Mouse (Mus musculus): ENCODE results near the gene Mipep. TPM values are rescaled to one million over a fixed set of nuclear protein-coding genes. Genes with fewer than 3 reads are reported as not detected.

Mipep gene
- polyA plus RNA-seq, 1 experiment from 2014 or later, result 20.3 TPM

DNA sequence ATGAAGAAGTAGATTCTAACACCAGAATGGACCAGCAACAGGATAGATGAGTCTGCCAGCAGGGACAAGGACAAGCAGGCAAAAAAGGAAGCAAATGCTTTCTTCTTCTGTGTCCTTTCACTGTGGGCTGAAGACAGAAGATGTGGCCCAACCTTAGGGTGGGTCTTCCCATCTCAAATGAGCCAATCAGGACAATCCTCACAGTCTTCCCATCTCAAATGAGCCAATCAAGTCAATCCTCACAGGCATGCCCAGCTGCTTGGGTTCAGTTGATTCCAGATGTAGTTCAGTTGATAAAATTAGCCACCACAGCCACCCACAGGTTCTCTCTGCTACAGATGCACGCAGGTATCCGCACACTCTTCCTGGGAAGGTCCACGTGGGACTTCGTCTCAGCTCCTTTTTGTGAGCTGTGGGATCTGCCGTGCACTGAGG, 6.9 kb upstream of the Mipep start:
- WGBS, result 92% methylated on average over 5 of the region's 5 CpGs
- no peak for ATAC-seq
- H3K4me2 ChIP-seq (ENCODE audit: low read length), result no peak overlapping the region
- H3K9me3 ChIP-seq (replicated peaks; ENCODE audit: control insufficient read depth, low read length, poor library complexity, severe bottlenecking), result no peaks in the 10 kb centered on the region
- H3K4me3 ChIP-seq (ENCODE audit: low read depth, low read length), result no peak overlapping the region
- H3K4me1 ChIP-seq (ENCODE audit: control insufficient read depth, insufficient read depth, low read length), result no peaks in the 10 kb centered on the region
- no peak overlapping the region for H3K9ac ChIP-seq (ENCODE audit: low read depth, low read length)
- H3K27me3 ChIP-seq (ENCODE audit: control insufficient read depth, insufficient read depth, low read depth, low read length), result no peaks in the 10 kb centered on the region
- no peak overlapping the region for H3K27ac ChIP-seq (ENCODE audit: low read length)
- H3K36me3 ChIP-seq (ENCODE audit: control insufficient read depth, insufficient read depth, low read length), result no peaks in the 10 kb centered on the region

DNA sequence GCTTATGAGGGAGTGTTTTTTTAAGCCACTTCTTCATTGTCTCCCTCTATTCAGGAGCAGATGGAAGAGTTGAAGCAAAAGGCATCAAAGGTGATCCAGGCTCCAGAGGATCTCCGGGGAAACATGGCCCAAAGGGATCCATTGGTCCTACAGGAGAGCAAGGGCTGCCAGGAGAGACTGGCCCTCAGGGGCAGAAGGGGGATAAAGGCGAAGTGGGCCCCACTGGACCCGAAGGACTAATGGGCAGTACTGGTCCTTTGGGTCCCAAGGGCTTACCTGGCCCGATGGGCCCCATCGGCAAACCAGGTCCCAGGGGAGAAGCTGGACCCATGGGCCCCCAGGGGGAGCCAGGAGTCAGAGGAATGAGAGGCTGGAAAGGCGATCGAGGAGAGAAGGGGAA, 5.2 kb upstream of the Mipep start:
- H3K9ac ChIP-seq (ENCODE audit: low read depth, low read length), result no peak overlapping the region
- no peaks in the 10 kb centered on the region for H3K9me3 ChIP-seq (replicated peaks; ENCODE audit: control insufficient read depth, low read length, poor library complexity, severe bottlenecking)
- H3K27ac ChIP-seq (ENCODE audit: low read length), result no peak overlapping the region
- H3K4me3 ChIP-seq (ENCODE audit: low read depth, low read length), result no peak overlapping the region
- no peaks in the 10 kb centered on the region for H3K4me1 ChIP-seq (ENCODE audit: control insufficient read depth, insufficient read depth, low read length)
- no peaks in the 10 kb centered on the region for H3K27me3 ChIP-seq (ENCODE audit: control insufficient read depth, insufficient read depth, low read depth, low read length)
- no peak overlapping the region for H3K4me2 ChIP-seq (ENCODE audit: low read length)
- H3K36me3 ChIP-seq (ENCODE audit: control insufficient read depth, insufficient read depth, low read length), result no peaks in the 10 kb centered on the region
- no peak for ATAC-seq
- 93% methylated on average over 7 of the region's 7 CpGs for WGBS

DNA sequence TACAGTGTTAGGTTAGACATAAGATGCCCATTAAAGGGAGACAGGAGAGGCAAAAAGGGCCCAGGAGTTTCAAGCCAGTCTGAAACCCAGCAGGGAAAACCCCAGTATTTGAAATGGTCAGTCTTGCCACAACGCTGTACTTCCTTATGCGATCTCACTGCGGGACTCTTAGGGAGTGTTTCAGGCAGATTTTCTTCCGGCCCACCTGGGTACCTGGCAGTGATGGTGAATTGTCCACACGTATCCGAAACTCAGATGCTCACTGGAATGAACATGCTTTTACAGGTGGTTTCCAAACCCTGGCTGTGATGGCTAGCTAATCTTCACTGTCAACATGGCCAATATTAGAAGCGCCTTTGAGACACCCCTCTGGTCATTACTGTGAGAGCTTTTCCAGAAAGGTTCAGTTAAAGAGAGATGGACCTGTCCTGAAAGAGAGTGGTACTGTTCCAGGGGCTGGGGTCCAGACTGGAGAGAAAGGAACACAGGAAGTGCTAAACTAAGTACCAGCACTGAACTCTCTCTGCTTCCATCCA, 2.2 kb upstream of the Mipep start:
- H3K9ac ChIP-seq (ENCODE audit: low read depth, low read length), result no peak overlapping the region
- no peak for ATAC-seq
- H3K4me3 ChIP-seq (ENCODE audit: low read depth, low read length), result no peak overlapping the region
- no peaks in the 10 kb centered on the region for H3K27me3 ChIP-seq (ENCODE audit: control insufficient read depth, insufficient read depth, low read depth, low read length)
- H3K27ac ChIP-seq (ENCODE audit: low read length), result no peak overlapping the region
- no peaks in the 10 kb centered on the region for H3K9me3 ChIP-seq (replicated peaks; ENCODE audit: control insufficient read depth, low read length, poor library complexity, severe bottlenecking)
- no peak overlapping the region for H3K4me2 ChIP-seq (ENCODE audit: low read length)
- WGBS, result 49% methylated on average over 7 of the region's 7 CpGs
- H3K36me3 ChIP-seq (ENCODE audit: control insufficient read depth, insufficient read depth, low read length), result no peaks in the 10 kb centered on the region
- peaks cover 9% of the 10 kb centered on the region for H3K4me1 ChIP-seq (ENCODE audit: control insufficient read depth, insufficient read depth, low read length)

DNA sequence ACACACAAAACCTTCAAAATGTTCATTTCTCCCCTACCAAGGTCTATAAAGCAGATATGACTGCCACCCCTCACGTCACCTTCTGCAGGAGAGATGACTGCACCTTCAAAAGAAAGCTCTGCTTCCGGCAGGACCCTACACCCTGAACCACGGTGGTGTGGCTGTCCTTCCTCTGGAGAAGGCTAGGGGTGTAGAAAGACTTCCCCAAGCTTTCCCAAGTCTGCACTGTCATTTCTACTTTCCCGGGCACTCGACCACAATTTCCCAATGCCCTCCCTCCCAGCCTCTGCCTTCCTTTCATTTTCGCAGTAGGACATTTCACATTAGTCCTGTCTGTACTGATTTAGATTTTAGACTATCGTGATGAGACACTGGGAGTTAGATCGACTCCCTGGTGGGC, 1.2 kb upstream of the Mipep start:
- ATAC-seq, result no peak
- Histone ChIP-seq H3K9ac (ENCODE audit: low read depth, low read length) (no peak overlapping the region), H3K4me2 (ENCODE audit: low read length) (no peak overlapping the region), H3K9me3 (replicated peaks; ENCODE audit: control insufficient read depth, low read length, poor library complexity, severe bottlenecking) (no peaks in the 10 kb centered on the region), H3K4me3 (ENCODE audit: low read depth, low read length) (no peak overlapping the region), H3K27me3 (ENCODE audit: control insufficient read depth, insufficient read depth, low read depth, low read length) (no peaks in the 10 kb centered on the region), H3K36me3 (ENCODE audit: control insufficient read depth, insufficient read depth, low read length) (0 out of 2 replicates have a peak, but pooled peaks cover 2% of the 10 kb centered on the region), H3K27ac (ENCODE audit: low read length) (no peak overlapping the region), H3K4me1 (ENCODE audit: control insufficient read depth, insufficient read depth, low read length) (peaks cover 9% of the 10 kb centered on the region)
- WGBS, result 54% methylated on average over 8 of the region's 8 CpGs

DNA sequence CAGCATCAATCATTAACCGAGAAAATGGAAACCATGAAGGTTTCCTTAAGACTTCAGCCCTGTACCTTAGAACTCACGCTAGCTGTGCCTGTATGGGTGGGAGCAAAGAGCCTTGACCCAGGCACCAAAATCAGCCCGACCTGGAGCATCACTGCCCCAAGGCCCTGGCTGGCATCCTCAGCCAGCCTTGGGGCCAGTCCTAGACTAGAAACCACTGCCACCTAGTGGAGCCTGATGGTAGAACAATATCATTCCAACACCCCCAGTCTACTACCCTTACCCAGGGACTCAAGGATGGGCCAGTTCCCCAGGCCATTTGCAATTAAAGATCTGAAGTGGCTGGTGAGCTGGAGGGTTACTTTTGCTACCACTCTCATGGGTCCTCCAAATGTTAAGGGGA, 5.7 kb downstream of the Mipep start:
- 29% methylated on average over 3 of the region's 3 CpGs for WGBS
- no peak for ATAC-seq
- Histone ChIP-seq H3K4me1 (ENCODE audit: control insufficient read depth, insufficient read depth, low read length) (peaks cover 8% of the 10 kb centered on the region), H3K9me3 (replicated peaks; ENCODE audit: control insufficient read depth, low read length, poor library complexity, severe bottlenecking) (no peaks in the 10 kb centered on the region), H3K27ac (ENCODE audit: low read length) (no peak overlapping the region), H3K4me2 (ENCODE audit: low read length) (no peak overlapping the region), H3K9ac (ENCODE audit: low read depth, low read length) (no peak overlapping the region), H3K4me3 (ENCODE audit: low read depth, low read length) (no peak overlapping the region), H3K27me3 (ENCODE audit: control insufficient read depth, insufficient read depth, low read depth, low read length) (no peaks in the 10 kb centered on the region), H3K36me3 (ENCODE audit: control insufficient read depth, insufficient read depth, low read length) (peaks cover 15% of the 10 kb centered on the region)

DNA sequence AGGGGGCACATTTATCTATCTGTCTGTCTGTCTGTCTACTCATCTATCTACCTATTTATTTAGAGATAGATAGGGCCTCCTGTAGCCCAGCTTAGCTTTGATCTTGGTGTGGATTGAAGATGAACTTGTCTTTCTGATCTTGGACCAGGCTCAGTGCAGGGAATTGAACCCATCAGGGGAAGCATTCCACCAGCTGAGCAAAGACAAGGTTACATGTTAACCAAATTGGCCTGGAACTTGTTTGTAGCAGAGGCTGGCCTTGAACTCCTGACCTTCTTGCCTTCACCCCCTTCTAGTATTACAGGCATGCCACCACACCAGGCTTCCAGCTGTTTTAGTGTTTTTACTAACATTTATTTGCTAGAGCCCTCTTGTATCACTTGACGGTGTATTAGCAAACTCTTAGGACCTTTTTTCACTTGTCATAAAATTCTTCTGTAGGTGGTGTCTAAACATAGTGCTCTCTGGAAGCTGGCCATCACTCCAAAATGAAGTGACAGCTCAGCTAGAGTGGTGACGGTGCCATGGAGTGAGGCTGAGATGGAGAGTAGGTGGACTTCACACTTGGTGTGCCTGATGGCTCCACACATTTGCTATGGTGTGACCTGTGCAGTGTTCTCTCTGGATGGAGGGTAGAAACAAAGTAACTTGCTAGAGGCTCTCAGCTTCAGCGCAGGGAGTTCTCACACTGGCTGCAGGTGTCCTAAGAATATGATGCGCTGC, 12.4 kb downstream of the Mipep start:
- Histone ChIP-seq H3K4me1 (ENCODE audit: control insufficient read depth, insufficient read depth, low read length) (no peaks in the 10 kb centered on the region), H3K36me3 (ENCODE audit: control insufficient read depth, insufficient read depth, low read length) (peaks cover 5% of the 10 kb centered on the region), H3K27me3 (ENCODE audit: control insufficient read depth, insufficient read depth, low read depth, low read length) (no peaks in the 10 kb centered on the region), H3K4me2 (ENCODE audit: low read length) (no peak overlapping the region), H3K9me3 (replicated peaks; ENCODE audit: control insufficient read depth, low read length, poor library complexity, severe bottlenecking) (no peaks in the 10 kb centered on the region), H3K9ac (ENCODE audit: low read depth, low read length) (no peak overlapping the region), H3K27ac (ENCODE audit: low read length) (no peak overlapping the region), H3K4me3 (ENCODE audit: low read depth, low read length) (no peak overlapping the region)
- 91% methylated on average over 4 of the region's 4 CpGs for WGBS
- no peak for ATAC-seq

DNA sequence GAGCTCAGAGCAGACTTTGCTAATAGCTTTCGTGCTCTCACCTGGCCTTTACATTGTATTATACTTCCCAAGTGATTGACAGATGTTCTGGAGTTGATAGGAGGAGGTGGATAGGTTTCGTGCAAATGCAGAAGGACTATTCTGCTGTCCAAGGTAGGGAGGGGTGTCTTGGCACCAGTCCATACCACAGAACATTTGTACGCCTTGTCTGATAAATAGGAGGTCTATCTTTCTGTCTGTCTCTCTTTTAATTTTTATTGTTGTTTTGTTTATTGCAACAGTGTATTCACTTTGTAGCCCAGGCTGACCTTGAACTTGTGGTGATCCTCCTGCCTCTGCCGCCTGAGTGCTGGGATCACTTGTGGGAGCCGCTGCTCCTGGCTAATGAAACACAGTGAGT, 13.2 kb downstream of the Mipep start:
- H3K4me1 ChIP-seq (ENCODE audit: control insufficient read depth, insufficient read depth, low read length), result no peaks in the 10 kb centered on the region
- H3K27ac ChIP-seq (ENCODE audit: low read length), result no peak overlapping the region
- H3K36me3 ChIP-seq (ENCODE audit: control insufficient read depth, insufficient read depth, low read length), result no peaks in the 10 kb centered on the region; the same call in 1 of the 2 replicates
- no peaks in the 10 kb centered on the region for H3K9me3 ChIP-seq (replicated peaks; ENCODE audit: control insufficient read depth, low read length, poor library complexity, severe bottlenecking)
- H3K27me3 ChIP-seq (ENCODE audit: control insufficient read depth, insufficient read depth, low read depth, low read length), result no peaks in the 10 kb centered on the region
- no peak for ATAC-seq
- H3K4me2 ChIP-seq (ENCODE audit: low read length), result no peak overlapping the region
- WGBS, result 95% methylated on average over 5 of the region's 5 CpGs
- H3K4me3 ChIP-seq (ENCODE audit: low read depth, low read length), result no peak overlapping the region
- no peak overlapping the region for H3K9ac ChIP-seq (ENCODE audit: low read depth, low read length)

DNA sequence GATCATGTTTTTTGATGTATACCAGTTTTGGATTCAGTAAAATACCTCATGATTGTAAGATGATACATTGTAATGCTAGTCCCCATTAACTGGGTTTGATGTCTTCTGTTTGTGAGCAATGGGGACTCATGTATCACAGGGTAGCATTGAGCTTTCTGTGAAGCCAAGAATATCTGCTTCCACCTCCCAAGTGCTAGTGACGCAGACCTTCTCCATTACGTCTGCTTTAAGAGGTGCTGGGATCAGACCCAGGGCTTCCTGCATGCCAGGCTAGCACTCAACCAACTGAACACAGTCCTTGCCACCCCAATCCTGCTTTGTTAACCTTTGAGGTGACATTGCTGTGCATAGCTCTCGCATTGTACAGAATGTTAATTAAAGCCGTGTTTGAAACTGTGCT, 14.3 kb downstream of the Mipep start:
- 93% methylated on average over 4 of the region's 4 CpGs for WGBS
- Histone ChIP-seq H3K36me3 (ENCODE audit: control insufficient read depth, insufficient read depth, low read length) (no peaks in the 10 kb centered on the region; the same call in 1 of the 2 replicates), H3K27ac (ENCODE audit: low read length) (no peak overlapping the region), H3K4me2 (ENCODE audit: low read length) (no peak overlapping the region), H3K4me1 (ENCODE audit: control insufficient read depth, insufficient read depth, low read length) (no peaks in the 10 kb centered on the region), H3K9me3 (replicated peaks; ENCODE audit: control insufficient read depth, low read length, poor library complexity, severe bottlenecking) (no peaks in the 10 kb centered on the region), H3K27me3 (ENCODE audit: control insufficient read depth, insufficient read depth, low read depth, low read length) (no peaks in the 10 kb centered on the region), H3K9ac (ENCODE audit: low read depth, low read length) (no peak overlapping the region), H3K4me3 (ENCODE audit: low read depth, low read length) (no peak overlapping the region)
- no peak for ATAC-seq

Measured in midbrain, embryonic 16.5 days (tissue).